ENCODE assay signal across 12 mouse cellular contexts in the genomic region with DNA sequence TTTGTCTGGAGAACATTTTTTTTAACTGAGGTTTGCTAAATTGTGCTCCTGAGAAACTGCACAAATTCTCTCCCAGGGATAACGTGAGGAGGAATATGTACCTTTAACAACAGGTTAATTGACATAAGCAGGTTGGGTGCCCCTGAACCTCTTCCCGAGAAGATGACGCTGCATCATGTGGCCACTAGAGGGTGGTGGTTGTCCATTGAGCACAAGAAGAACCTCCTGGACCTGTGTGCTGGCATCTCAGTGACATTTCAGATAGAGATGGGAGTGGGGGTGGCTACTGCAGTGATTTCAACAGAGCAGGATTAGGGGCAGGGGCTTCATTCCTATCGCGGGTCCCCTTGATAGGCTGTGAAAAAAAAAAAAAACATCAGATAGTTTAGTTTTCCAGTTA. TPM values are rescaled to one million over a fixed set of nuclear protein-coding genes. Genes with fewer than 3 reads are reported as not detected.
A peak's percentile ranks its signal among the peaks of the same experiment; 100 is the strongest.
DNase-seq lines count a peak whose midpoint lies in the region; ATAC-seq and TF ChIP-seq lines count a peak whose summit lies in the region.
"Not testable (repeated sequence)": the region's sequence is repeated elsewhere in the genome, so short reads cannot be mapped to it uniquely, and the experiment has no call there.
"Had no signal": no experiment of that assay in that cellular context is flagged by ENCODE, and none has a peak within 500 bp of the region (broad histone marks: within the 10 kb centered on the region; RNA-seq: fewer than 3 reads in every experiment).

No protein-coding gene starts in this region.

- H3K9ac ChIP-seq in liver, embryonic 14.5 days (replicated peaks), result not testable (repeated sequence)

- 14% methylated on average over 5 of the region's 5 CpGs for WGBS in liver, embryonic 14.5 days (ENCODE audit: insufficient replicate concordance)

- not testable (repeated sequence) for H3K36me3 ChIP-seq in liver, embryonic 14.5 days (replicated peaks; ENCODE audit: control insufficient read depth, insufficient read depth, low read depth)

- intact Hi-C loops in heart, postnatal 14 days (cut with DNase I), result not testable (repeated sequence)

- H3K4me1 ChIP-seq in bone marrow macrophage, adult 2 months (ENCODE audit: control insufficient read depth, insufficient read depth, low read length); liver, embryonic 14.5 days (replicated peaks; ENCODE audit: control insufficient read depth in 2 of 2, insufficient read depth in 2 of 2, low read length in 1 of 2): not testable (repeated sequence)

- not testable (repeated sequence) for ATAC-seq in liver, embryonic 14.5 days (ENCODE audit: insufficient read depth)

- not testable (repeated sequence) for TF ChIP-seq EP300 in liver, embryonic 14.5 days (IDR thresholded peaks at IDR 0.05; ENCODE audit: low read depth)

- DNase-seq in CD4-positive, CD25-positive, alpha-beta regulatory T cell, adult 2 months (ENCODE audit: low read depth, low spot score), result peak; percentile 76
- peak; percentile 15 for DNase-seq in fibroblast of lung, adult 2 months (ENCODE audit: low read depth)
- peak; percentile 63 to 73 for DNase-seq in heart, postnatal 14 days
- DNase-seq in layer of hippocampus, adult 18-20 months (ENCODE audit: low spot score in 2 of 2), result peak; percentile 36 to 76
- peak; percentile 28 to 41 (median 37) for DNase-seq in liver, embryonic 14.5 days (ENCODE audit: low read depth in 3 of 3, low spot score in 3 of 3)
- DNase-seq in ovary, postnatal 36 days (ENCODE audit: low spot score), result peak; percentile 48
- DNase-seq in telencephalon, adult 2 months (ENCODE audit: low read depth, low spot score), result peak; percentile 5

- H3K4me2 ChIP-seq in liver, embryonic 14.5 days (ENCODE audit: low read depth), result not testable (repeated sequence)

- not testable (repeated sequence) for H3K4me3 ChIP-seq in bone marrow macrophage, adult 2 months (ENCODE audit: insufficient read depth, low read length); liver, embryonic 14.5 days (ENCODE audit: insufficient read depth in 1 of 2, low read depth in 2 of 2, low read length in 2 of 2)

- H3K9me3 ChIP-seq in liver, embryonic 14.5 days (ENCODE audit: control insufficient read depth, low read length), result not testable (repeated sequence)

- TF ChIP-seq POLR2A in bone marrow macrophage, adult 2 months (IDR thresholded peaks at IDR 0.05; ENCODE audit: borderline replicate concordance, low read depth, low read length), result not testable (repeated sequence)

- not testable (repeated sequence) for H3K27me3 ChIP-seq in liver, embryonic 14.5 days (ENCODE audit: control insufficient read depth, insufficient read depth, low read length)

- TF ChIP-seq CTCF in bone marrow macrophage, adult 2 months (IDR thresholded peaks at IDR 0.05; ENCODE audit: low read depth, low read length), result peak; percentile 14; the same call in 1 of the 2 replicates
- TF ChIP-seq CTCF in liver, embryonic 14.5 days (IDR thresholded peaks at IDR 0.05; ENCODE audit: low read depth), result peak; percentile 86

- H3K27ac ChIP-seq in bone marrow macrophage, adult 2 months (ENCODE audit: insufficient read depth, low read depth, low read length); liver, embryonic 14.5 days: not testable (repeated sequence)

RNA-seq across cellular contexts. Expression of a gene that starts 2.3 kb away (rescaled TPM):
- 1.2 and 2.3 TPM in 2 replicates for polyA plus RNA-seq in bone marrow macrophage, adult 2 months (2012; ENCODE audit: insufficient read depth, insufficient read length, missing spikeins)
- under 1 TPM in 1 of 2 experiments, not detected in 1; 0.65 TPM for total RNA-seq in heart, postnatal 14 days (2021)
- under 1 TPM in 1 of 2 experiments, not detected in 1; 0.84 TPM for total RNA-seq in layer of hippocampus, adult 18-20 months (2021)
- polyA plus RNA-seq in liver, embryonic 14.5 days (2012; rRNA removed), result 0.17 TPM in 2 replicates
- not detected in 2 replicates for polyA plus RNA-seq in liver, embryonic 14.5 days (2014; fragmentation: Nextera tagmentation; extraction: Ambion mirVana)
- total RNA-seq: neutrophil, adult 5-6 weeks had no signal
- polyA plus RNA-seq: C2C12; heart, embryonic 14.5 days; liver, embryonic 15.5 days had no signal

RNA-seq across cellular contexts. Expression of a gene that starts 16.9 kb away (rescaled TPM):
- not detected in 2 replicates for polyA plus RNA-seq in bone marrow macrophage, adult 2 months (2012; ENCODE audit: insufficient read depth, insufficient read length, missing spikeins)
- total RNA-seq in heart, postnatal 14 days (2021), result not detected
- not detected for total RNA-seq in layer of hippocampus, adult 18-20 months (2021)
- polyA plus RNA-seq in liver, embryonic 14.5 days (2012; rRNA removed), result not detected in 2 replicates
- polyA plus RNA-seq in liver, embryonic 14.5 days (2014; fragmentation: Nextera tagmentation; extraction: Ambion mirVana), result not detected in 2 replicates
- total RNA-seq: neutrophil, adult 5-6 weeks had no signal
- polyA plus RNA-seq: C2C12; heart, embryonic 14.5 days; liver, embryonic 15.5 days had no signal

RNA-seq across cellular contexts. Expression of a gene that starts 27.1 kb away (rescaled TPM):
- polyA plus RNA-seq in bone marrow macrophage, adult 2 months (2012; ENCODE audit: insufficient read depth, insufficient read length, missing spikeins), result not detected in 2 replicates
- not detected for total RNA-seq in heart, postnatal 14 days (2021)
- not detected for total RNA-seq in layer of hippocampus, adult 18-20 months (2021)
- polyA plus RNA-seq in liver, embryonic 14.5 days (2012; rRNA removed), result not detected in 2 replicates
- not detected in 2 replicates for polyA plus RNA-seq in liver, embryonic 14.5 days (2014; fragmentation: Nextera tagmentation; extraction: Ambion mirVana)
- total RNA-seq: neutrophil, adult 5-6 weeks had no signal
- polyA plus RNA-seq: C2C12; heart, embryonic 14.5 days; liver, embryonic 15.5 days had no signal

RNA-seq across cellular contexts. Expression of a gene that starts 33.9 kb away (rescaled TPM):
- polyA plus RNA-seq in bone marrow macrophage, adult 2 months (2012; ENCODE audit: insufficient read depth, insufficient read length, missing spikeins), result 43.2 TPM in 2 replicates
- total RNA-seq in heart, postnatal 14 days (2021), result 10 to 100 TPM; 42.1 to 42.3 TPM
- 10 to 100 TPM; 71.7 to 72.5 TPM for total RNA-seq in layer of hippocampus, adult 18-20 months (2021)
- 8.3 and 13.2 TPM in 2 replicates for polyA plus RNA-seq in liver, embryonic 14.5 days (2012; rRNA removed)
- polyA plus RNA-seq in liver, embryonic 14.5 days (2014; fragmentation: Nextera tagmentation; extraction: Ambion mirVana), result 18.9 and 19.4 TPM in 2 replicates

RNA-seq across cellular contexts. Expression of a gene that starts 43.6 kb away (rescaled TPM):
- polyA plus RNA-seq in bone marrow macrophage, adult 2 months (2012; ENCODE audit: insufficient read depth, insufficient read length, missing spikeins), result 25.3 and 28.5 TPM in 2 replicates
- total RNA-seq in heart, postnatal 14 days (2021), result 10 to 100 TPM; 21.7 to 24.1 TPM
- total RNA-seq in layer of hippocampus, adult 18-20 months (2021), result 10 to 100 TPM; 41.7 to 43.2 TPM
- 36.6 and 42.5 TPM in 2 replicates for polyA plus RNA-seq in liver, embryonic 14.5 days (2012; rRNA removed)
- 25.8 and 28.5 TPM in 2 replicates for polyA plus RNA-seq in liver, embryonic 14.5 days (2014; fragmentation: Nextera tagmentation; extraction: Ambion mirVana)

Comparison
In these comparisons a context has a peak if more than half of its experiments do, and no peak if none do; other contexts are left out.
1. DNase-seq: peak in every context shown above with its lines; median percentile 76 in CD4-positive, CD25-positive, alpha-beta regulatory T cell, adult 2 months; 68 in heart, postnatal 14 days; 56 in layer of hippocampus, adult 18-20 months; 48 in ovary, postnatal 36 days; 37 in liver, embryonic 14.5 days; 15 in fibroblast of lung, adult 2 months; 5 in telencephalon, adult 2 months.